Mouse (Mus musculus): ENCODE results near the gene Pigg.

Pigg gene

GRCm38 (mm10) chr5:108357862-108358261 lies 45.5 kb downstream of the Pigg start:
- DNase-seq = no peak

- no peak for DNase-seq
These were observed 47.1 kb downstream of the Pigg start for GRCm38 (mm10) chr5:108359491-108359890.

GRCm38 (mm10) chr5:108360211-108360610 lies 47.8 kb downstream of the Pigg start:
- no peak for DNase-seq

- DNase-seq = no peak
These were observed 49.9 kb downstream of the Pigg start for GRCm38 (mm10) chr5:108362330-108362729.

GRCm38 (mm10) chr5:108366328-108366983 lies 54.0 kb downstream of the Pigg start:
- no peak for DNase-seq

GRCm38 (mm10) chr5:108366984-108367841 lies 54.8 kb downstream of the Pigg start:
- peak; percentile 7 to 27 for DNase-seq

GRCm38 (mm10) chr5:108367871-108368332 lies 55.5 kb downstream of the Pigg start, which contains the start of gene Gm42517:
TSS of gene Gm42517 (minus strand) at chr5:108367922.
- DNase-seq = no peak

GRCm38 (mm10) chr5:108368446-108368845 lies 56.0 kb downstream of the Pigg start:
- DNase-seq = no peak

GRCm38 (mm10) chr5:108368851-108369621 lies 56.6 kb downstream of the Pigg start:
- peak; percentile 22 to 27 for DNase-seq

- DNase-seq = no peak
These were observed 57.6 kb downstream of the Pigg start for GRCm38 (mm10) chr5:108369964-108370363.

- DNase-seq = no peak
These were observed 61.7 kb downstream of the Pigg start for GRCm38 (mm10) chr5:108374079-108374478.

- DNase-seq = no peak
These were observed 63.6 kb downstream of the Pigg start for GRCm38 (mm10) chr5:108376059-108376458.

- no peak for DNase-seq
These were observed 65.9 kb downstream of the Pigg start for GRCm38 (mm10) chr5:108378346-108378745.

GRCm38 (mm10) chr5:108385632-108386031 lies 73.2 kb downstream of the Pigg start:
- DNase-seq = no peak

GRCm38 (mm10) chr5:108386449-108386848 lies 74.0 kb downstream of the Pigg start:
- no peak for DNase-seq

- DNase-seq = no peak
These were observed 75.8 kb downstream of the Pigg start, which contains the start of gene Pde6b for GRCm38 (mm10) chr5:108388201-108388600. TSS of gene Pde6b (plus strand) at chr5:108388391.

- DNase-seq = no peak
These were observed 77.3 kb downstream of the Pigg start for GRCm38 (mm10) chr5:108389744-108390143.
